Mouse (Mus musculus) CH12F3 (cell line): ENCODE measurements around the gene Prkd2.

Source experiments
- in situ Hi-C: fragments of 300-500 bp; cut with MboI; formaldehyde crosslinking; loops from 2 replicates; pipeline ENCODE4 v1.14.3; 2020; ENCODE audit warnings: low sequenced_read_pairs

The Prkd2 gene

GRCm38 (mm10) chr7:16826571-16826970 lies 16.1 kb upstream of the Prkd2 start:
- in situ Hi-C loops: no loop called here

GRCm38 (mm10) chr7:16827274-16827673 lies 15.4 kb upstream of the Prkd2 start:
- in situ Hi-C loops: no loop called here

GRCm38 (mm10) chr7:16830449-16830848 lies 12.3 kb upstream of the Prkd2 start:
- in situ Hi-C loops: no loop called here

- in situ Hi-C loops: no loop called here
Measured at GRCm38 (mm10) chr7:16837916-16838803, 4.5 kb upstream of the Prkd2 start.

- in situ Hi-C loops: no loop called here
Measured at GRCm38 (mm10) chr7:16838804-16839426, 3.8 kb upstream of the Prkd2 start.

DNA sequence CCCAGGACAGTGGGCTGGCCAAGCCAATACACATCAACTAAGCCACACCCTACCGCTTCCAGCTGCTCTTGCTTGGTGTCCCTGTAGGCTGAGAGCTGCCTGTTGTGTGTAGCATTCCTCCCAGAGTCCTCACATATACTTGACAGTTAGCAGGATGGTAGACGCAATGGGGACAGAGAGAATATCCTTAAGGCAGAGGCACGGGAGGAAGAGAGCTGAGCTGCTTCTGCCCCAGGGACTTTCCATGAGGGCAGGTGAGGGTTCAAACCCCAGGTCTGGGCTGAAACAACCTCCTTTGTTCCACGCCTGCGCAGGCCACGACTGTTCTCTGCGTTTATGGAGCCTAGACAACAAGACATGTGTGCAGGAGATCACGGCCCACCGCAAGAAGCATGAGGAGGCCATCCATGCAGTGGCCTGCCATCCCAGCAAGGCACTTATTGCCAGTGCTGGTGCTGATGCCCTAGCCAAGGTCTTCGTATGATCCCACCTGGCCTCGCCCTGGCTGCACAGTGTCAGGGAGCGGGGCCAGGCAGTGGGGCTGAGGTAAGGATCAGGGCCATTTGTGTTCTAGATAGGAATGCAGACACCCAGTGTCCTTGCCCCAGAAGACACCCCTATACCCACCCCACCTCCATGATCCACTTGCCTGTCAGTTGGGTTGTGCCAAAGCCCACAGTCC lies 3.1 kb upstream of the Prkd2 start:
- in situ Hi-C loops: no loop called here

DNA sequence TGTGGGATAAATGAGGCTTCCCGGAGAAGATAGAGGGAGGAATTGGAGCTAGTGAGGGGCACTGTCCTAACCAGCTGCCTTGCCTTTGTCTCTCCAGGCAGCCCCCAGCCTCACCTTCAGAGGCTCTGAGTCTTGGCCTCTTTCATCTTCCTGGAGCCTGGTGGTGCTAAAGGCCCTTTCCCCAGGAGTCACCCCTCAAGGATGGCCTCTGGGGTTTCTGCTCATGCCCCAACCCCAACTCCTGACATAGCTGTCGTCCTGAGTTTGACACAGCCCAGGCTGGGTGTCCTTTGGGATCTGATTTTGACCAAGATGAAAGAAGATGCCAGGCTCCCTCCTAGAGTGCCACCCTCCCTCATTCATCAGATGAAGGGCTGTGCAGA lies 2.6 kb upstream of the Prkd2 start:
- in situ Hi-C loops: no loop called here

DNA sequence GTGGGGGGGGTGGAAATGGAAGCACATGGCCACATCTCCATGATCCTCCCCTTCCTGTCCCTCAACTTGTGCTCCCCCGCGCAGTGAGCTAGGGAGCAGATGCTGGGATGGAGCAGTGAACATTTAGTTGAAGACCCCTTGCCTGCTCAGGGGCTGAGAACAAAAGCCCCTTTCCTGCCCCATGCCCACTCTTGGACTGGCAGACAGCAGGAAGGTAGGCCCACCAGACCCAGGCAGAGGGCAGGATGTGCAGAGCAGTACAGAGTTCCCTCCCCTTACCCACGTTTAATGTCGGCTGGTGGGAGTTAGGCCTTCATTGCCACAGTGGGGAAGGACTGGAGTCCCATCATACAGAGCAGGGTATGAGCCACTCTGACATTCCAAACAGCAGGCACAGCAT lies 1.6 kb upstream of the Prkd2 start:
- in situ Hi-C loops: no loop called here

GRCm38 (mm10) chr7:16841561-16842560 lies 841 bp upstream of the Prkd2 start:
- in situ Hi-C loops: no loop called here

GRCm38 (mm10) chr7:16843441-16844171 lies 904 bp downstream of the Prkd2 start:
- in situ Hi-C loops: no loop called here

- in situ Hi-C loops: no loop called here
Measured at GRCm38 (mm10) chr7:16844696-16845071, 2.0 kb downstream of the Prkd2 start.

GRCm38 (mm10) chr7:16845072-16845819 lies 2.5 kb downstream of the Prkd2 start:
- in situ Hi-C loops: no loop called here

DNA sequence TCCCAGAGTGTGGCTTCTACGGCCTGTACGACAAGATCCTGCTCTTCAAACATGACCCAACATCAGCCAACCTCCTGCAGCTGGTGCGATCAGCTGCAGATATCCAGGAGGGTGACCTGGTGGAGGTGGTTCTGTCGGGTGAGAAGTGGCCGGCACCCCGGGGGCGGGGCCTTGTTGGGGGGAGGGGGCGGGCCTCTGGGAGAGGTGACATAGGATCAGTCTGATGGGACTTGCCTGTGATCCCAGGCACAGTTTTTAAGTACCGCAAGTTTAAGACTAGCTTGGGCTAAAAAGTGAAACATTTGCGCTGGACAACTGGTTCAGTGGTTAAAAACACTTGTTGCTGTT lies 3.1 kb downstream of the Prkd2 start:
- in situ Hi-C loops: no loop called here

GRCm38 (mm10) chr7:16846775-16847174 lies 4.1 kb downstream of the Prkd2 start:
- in situ Hi-C loops: no loop called here

GRCm38 (mm10) chr7:16847507-16847906 lies 4.8 kb downstream of the Prkd2 start:
- in situ Hi-C loops: no loop called here

GRCm38 (mm10) chr7:16848579-16848978 lies 5.9 kb downstream of the Prkd2 start:
- in situ Hi-C loops: no loop called here

DNA sequence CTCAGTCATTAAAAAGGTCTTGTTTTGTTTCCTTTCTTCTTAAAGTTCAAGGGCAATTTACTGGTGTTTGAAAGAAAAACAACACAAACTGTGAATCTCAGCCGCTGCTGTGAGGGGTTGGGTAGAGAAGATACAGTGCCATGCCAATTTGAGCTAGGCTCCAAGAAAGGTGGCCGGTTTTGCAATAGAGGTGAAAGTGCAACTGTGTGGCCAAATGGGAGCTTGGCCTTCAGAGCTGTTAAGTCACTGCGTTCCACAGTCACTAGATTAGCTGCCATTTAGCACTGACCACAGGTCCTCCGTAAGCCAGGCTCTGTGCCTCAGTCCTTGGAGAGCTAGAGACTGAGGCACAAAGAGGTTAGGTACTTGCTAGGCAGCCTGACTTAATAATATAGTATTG lies 8.9 kb downstream of the Prkd2 start:
- in situ Hi-C loops: no loop called here

GRCm38 (mm10) chr7:16853302-16853831 lies 10.7 kb downstream of the Prkd2 start:
- in situ Hi-C loops: no loop called here

DNA sequence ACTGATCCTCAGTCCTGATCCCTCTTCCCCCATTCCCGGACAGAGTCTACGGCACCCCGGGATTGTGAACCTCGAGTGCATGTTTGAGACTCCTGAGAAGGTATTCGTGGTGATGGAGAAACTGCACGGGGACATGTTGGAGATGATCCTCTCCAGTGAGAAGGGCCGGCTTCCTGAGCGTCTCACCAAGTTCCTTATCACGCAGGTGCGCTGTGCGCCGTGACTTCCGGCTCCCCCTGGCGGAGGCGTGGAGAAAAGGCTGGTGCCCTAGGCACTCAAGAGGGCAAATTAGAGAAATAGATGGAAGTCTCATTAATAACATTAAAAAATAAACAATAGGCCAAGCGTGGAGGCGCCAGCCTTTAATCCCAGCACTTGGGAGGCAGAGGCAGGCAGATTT lies 15.6 kb downstream of the Prkd2 start:
- in situ Hi-C loops: no loop called here
